Mouse (Mus musculus): ENCODE results near the gene Ccdc60.

- TF ChIP-seq CTCF (IDR thresholded peaks at IDR 0.05; ENCODE audit: borderline replicate concordance, insufficient read depth, low read depth, low read length) (no peak), POLR2A (IDR thresholded peaks at IDR 0.05; ENCODE audit: borderline replicate concordance, insufficient read depth, low read length) (no peak)
These were observed 42.1 kb downstream of the Ccdc60 start for GRCm38 (mm10) chr5:116246642-116247041.

All from cerebellum, adult 2 months (tissue).